Mouse (Mus musculus) embryonic fibroblast, embryonic 13.5 days (primary cell): ENCODE measurements at regions not wholly inside any gene's neighbourhood (a gene's known extent, or its start where the extent isn't known, plus 50 kb on each side); places are given as distances from the start of the nearest gene placed in this dataset.
A peak's percentile ranks its signal among the peaks of the same experiment; 100 is the strongest.
"Not testable (repeated sequence)": the region's sequence is repeated elsewhere in the genome, so short reads cannot be mapped to it uniquely, and the experiment has no call there.

Experiments used
- H3K27ac ChIP-seq: 2 replicates; pipeline ENCODE4 v1.5.1; 2012; ENCODE audit warnings: low read length, control low read depth, inconsistent platforms; ENCODE audit not compliant: insufficient read depth
- H3K4me1 ChIP-seq: 2 replicates; pipeline ENCODE4 v1.6.1; 2011; ENCODE audit warnings: low read length; ENCODE audit not compliant: control insufficient read depth, insufficient read depth
- H3K4me3 ChIP-seq: 2 replicates; pipeline ENCODE4 v1.5.1; 2011; ENCODE audit warnings: mild to moderate bottlenecking, control low read depth, low read length; ENCODE audit not compliant: insufficient read depth
- CTCF ChIP-seq: IDR thresholded peaks from 2 replicates; pipeline ENCODE4 v1.5.1; 2011; ENCODE audit warnings: mild to moderate bottlenecking, control low read depth, low read length, moderate library complexity, borderline replicate concordance; ENCODE audit not compliant: insufficient read depth
- POLR2A ChIP-seq: IDR thresholded peaks from 2 replicates; pipeline ENCODE4 v1.6.1; 2011; ENCODE audit warnings: low read depth, mild to moderate bottlenecking, control low read depth, low read length, moderate library complexity

DNA sequence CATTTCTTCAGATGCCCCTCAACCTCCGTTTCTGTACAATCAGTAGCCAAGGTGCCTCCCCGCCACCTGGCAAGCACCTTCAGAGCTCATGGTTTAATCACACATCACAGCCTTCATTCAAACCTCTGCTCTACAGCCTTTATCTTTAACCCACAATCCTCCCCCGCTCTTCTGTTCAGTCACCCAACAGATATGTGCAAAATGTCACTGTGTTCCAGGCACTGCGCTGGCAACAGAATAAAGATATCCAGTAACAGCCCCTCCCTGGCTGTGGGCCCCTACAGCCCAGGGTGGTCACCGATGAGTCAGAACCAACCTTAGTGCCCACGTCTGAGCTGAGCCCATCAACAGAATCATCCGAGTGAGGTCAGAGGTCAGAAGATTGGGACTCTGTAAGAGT, 54.3 kb upstream of the Ddr1 start:
- 0 out of 2 replicates have a peak, but pooled peaks cover 2% of the 10 kb centered on the region for H3K4me1 ChIP-seq
- no peak overlapping the region for H3K27ac ChIP-seq
- TF ChIP-seq CTCF (no peak), POLR2A (no peak)
- no peak overlapping the region for H3K4me3 ChIP-seq

DNA sequence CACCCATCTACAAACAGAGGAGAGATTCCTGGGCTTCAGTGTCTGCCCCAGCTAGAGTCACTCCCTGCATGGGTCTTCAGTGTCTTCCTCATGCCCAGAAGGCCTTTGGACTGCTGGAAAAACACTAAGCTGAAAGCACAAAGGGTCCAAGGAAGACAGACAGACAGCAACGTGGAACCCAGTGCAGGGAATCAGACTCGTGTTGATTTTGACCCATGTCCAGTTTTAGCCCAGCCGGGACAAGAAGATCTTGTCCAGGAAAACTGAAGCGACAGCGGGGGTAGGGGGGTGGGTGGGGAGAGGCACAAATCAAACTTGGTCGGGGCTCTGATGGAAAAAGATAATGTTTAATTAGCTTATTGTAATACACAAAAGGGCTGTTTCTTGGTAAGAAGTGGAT, 55.3 kb upstream of the Ddr1 start:
- Histone ChIP-seq H3K4me1 (0 out of 2 replicates have a peak, but pooled peaks cover 2% of the 10 kb centered on the region), H3K27ac (no peak overlapping the region), H3K4me3 (no peak overlapping the region)
- TF ChIP-seq CTCF: no peak
- TF ChIP-seq POLR2A: no peak

DNA sequence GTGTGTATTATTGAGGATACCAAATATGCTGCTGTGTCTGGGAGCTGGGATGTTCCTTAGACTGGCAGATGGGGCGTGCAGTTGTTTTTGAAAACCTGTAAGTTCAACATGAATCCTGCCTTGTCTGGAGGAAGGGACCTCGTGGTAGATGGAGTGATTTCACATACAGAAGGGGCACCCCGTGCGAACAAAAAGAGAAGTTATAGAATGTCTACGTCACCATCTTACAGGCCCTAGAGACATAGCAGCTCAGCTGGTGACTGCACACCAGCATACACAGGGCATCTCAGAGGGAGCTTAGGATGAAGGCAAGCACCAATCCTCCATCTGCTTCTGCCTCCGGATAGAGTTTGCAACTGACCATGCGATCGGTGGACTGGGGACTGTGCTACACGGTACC, 58.2 kb upstream of the Ddr1 start:
- H3K4me3 ChIP-seq: no peak overlapping the region
- H3K4me1 ChIP-seq: 0 out of 2 replicates have a peak, but pooled peaks cover 2% of the 10 kb centered on the region
- TF ChIP-seq POLR2A: no peak
- TF ChIP-seq CTCF: no peak
- H3K27ac ChIP-seq: no peak overlapping the region

DNA sequence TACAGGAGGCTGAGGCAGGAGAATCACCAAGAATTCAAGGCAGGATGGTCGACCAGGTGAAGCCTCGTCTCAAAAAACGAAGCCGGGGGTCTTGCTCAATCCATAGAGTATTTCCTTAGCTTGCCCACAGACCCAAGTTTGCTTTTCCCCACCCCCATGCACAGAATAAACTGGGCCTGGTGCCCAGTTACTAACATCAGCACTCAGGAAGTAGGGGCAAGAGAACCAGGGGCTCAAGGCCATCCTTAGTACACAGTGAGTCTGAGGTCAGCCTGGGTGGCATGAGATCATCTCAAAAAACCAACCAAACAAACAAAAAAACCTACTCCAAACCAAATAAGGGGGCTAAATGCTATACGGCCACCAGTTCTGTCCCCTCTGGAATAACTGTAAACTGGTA, 58.4 kb upstream of the Ier3 start:
- H3K4me3 ChIP-seq: no peak overlapping the region
- TF ChIP-seq POLR2A (no peak), CTCF (no peak)
- H3K27ac ChIP-seq: no peak overlapping the region
- 0 out of 2 replicates have a peak, but pooled peaks cover 2% of the 10 kb centered on the region for H3K4me1 ChIP-seq

DNA sequence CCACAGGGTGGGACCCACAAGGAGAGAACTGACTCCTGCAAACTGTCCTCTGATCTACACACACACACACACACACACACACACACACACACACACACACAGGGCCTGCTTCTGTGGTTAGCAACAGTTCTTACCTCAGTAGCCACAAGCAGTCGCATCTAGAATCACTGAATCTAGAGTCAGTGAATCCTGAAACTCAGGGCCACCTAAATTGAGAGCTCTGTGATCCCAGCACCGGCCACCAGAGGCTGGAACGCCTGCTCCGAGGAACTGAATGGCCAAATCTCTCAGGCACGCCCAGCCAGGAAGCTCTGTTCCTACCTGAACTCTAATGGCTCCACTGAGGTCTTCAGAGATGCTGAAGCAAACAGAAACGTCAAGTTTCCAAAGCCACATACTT, 57.6 kb upstream of the Ier3 start:
- Histone ChIP-seq H3K4me3 (no peak overlapping the region), H3K4me1 (0 out of 2 replicates have a peak, but pooled peaks cover 2% of the 10 kb centered on the region), H3K27ac (no peak overlapping the region)
- TF ChIP-seq CTCF (no peak), POLR2A (no peak)

DNA sequence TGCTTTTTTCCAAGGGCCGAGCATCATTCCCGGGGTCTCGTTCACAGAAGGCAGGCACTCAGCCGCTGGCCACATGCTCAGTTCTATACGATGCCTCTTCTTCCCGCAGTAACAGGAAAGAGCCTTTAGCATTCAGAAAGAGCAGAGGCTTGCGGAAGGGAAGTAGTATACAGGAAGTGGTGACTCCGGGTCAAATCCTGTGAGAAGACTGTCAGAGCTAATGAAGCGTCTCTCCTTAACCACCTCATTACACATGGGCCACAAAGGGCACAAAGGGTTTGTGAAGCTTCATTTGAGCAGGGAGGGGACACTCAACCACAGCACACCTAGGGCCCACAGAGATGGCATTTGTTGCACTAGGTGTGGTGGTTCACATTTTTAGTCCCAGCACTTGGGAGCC, 55.1 kb upstream of the Ier3 start:
- no peak overlapping the region for H3K27ac ChIP-seq
- no peak overlapping the region for H3K4me3 ChIP-seq
- peaks cover 8% of the 10 kb centered on the region; the same call in 1 of the 2 replicates for H3K4me1 ChIP-seq
- no peak for TF ChIP-seq CTCF
- no peak for TF ChIP-seq POLR2A

DNA sequence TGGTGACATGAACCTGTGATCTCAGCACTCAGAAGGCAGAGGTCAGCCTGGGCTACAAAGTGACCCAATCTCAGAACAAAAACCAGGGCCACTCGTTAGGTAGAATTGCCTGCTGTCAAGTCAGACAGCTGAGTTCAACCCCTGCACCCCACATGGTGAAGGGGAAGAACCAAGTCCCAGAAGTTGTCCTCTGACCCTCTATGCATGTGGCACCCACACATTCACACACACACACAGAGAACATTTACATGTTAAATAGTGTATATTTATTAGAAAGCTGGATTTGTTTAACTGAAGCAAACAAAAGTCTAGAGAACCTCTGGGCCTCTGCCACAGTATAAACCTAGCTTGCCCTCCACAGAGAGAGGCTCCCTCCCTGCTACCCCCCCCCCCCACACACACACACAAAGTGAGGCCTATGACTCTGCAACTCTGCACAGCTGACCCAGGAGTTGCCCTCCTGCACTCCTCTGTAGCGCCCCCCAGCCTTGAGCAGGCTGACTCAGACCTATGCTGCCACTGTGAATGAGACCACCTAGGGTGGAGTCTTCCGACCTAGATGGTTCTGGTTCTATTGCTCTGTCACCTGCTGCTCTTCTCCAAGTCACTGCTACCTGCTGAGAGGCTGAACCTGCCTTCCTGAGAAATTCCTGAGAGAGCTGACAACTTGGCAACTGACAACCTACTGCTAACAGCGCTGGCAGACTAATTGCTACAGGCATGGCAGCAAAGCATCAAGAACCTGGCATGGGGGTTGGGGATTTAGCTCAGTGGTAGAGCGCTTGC, 52.1 kb upstream of the Ier3 start:
- peaks cover 19% of the 10 kb centered on the region for H3K4me1 ChIP-seq
- TF ChIP-seq POLR2A (no peak), CTCF (no peak)
- H3K27ac ChIP-seq: no peak overlapping the region
- H3K4me3 ChIP-seq: no peak overlapping the region

DNA sequence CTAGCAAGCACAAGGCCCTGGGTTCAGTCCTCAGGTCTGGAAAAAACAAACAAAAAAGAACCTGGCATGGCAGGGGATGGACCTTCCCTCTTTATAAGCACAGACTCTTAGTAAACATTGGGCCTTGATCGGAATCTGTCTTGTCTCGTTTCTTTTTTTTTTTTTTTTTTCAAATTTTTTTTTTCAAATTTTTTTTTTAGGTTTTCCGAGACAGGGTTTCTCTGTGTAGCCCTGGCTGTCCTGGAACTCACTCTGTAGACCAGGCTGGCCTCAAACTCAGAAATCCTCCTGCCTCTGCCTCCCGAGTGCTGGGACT, 51.6 kb upstream of the Ier3 start:
- not testable (repeated sequence) for H3K4me3 ChIP-seq, H3K27ac ChIP-seq
- peaks cover 19% of the 10 kb centered on the region for H3K4me1 ChIP-seq

DNA sequence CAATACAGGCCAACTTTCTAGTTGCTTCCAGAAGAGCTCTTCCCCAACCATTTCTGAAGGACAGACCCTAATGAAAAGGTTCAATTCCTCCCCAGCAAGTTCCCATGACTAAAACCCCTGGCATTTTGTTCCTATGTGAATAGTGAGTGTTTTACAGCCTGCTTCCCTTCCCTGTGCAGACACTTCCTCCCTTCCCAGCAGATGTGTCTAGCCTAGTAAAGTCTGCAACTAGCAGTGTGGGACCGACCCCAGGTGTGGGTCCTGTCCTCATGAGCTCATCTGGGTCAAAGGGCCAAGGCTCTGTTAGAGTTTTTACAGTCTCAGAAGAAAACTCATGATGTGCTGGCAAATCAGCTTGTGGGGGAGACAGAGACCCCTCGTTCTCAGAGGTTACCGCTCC, 50.9 kb upstream of the Ier3 start:
- Histone ChIP-seq H3K4me1 (peaks cover 19% of the 10 kb centered on the region), H3K4me3 (no peak overlapping the region), H3K27ac (peak overlapping the region; percentile 45; the same call in 1 of the 2 replicates)
- no peak for TF ChIP-seq CTCF
- TF ChIP-seq POLR2A: no peak

DNA sequence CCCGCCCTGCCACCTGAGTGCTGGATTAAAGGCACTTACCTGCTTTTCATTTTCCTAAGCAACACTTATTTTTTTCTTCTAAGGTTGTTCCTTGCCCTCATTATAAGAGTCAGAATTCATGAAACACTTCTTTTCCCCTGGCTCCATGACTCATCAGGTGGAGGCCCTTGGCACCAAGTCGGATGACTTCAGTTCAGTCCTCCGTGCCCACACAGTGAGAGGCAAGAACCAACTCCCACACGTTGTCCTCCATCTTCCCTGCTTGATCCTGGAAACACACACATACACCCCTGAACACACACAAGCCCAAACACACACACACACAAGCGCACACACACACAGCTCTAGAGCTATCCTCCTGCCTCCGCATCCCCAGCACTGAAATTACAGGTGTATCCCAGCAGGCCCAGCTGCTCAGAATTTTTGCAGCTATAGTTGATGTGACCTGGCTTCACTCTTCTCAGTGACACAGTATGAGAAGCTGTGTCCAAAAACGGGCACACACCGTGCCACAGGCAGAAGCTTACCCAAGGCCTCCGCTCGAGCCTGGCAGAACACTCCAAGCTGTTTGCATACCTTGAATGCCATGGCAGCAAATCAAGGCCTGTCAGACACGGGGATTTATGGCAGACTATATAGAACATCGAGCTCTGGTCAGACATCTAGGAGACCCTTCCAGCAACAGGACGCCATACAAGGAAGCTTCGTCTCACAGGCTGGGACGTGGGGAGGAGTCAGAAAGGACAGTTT, 49.7 kb upstream of the Ier3 start:
- peak overlapping the region; percentile 45 for H3K27ac ChIP-seq
- no peak overlapping the region for H3K4me3 ChIP-seq
- peaks cover 24% of the 10 kb centered on the region for H3K4me1 ChIP-seq
- TF ChIP-seq CTCF (no peak), POLR2A (no peak)
